Mouse (Mus musculus) heart, postnatal 0 days (tissue): Measurements from ENCODE around the gene Clec10a.

ENCODE experiments used
- CTCF ChIP-seq: IDR thresholded peaks from 2 replicates; pipeline ENCODE4 v1.5.1; 2016; ENCODE audit warnings: antibody characterized with exemption, control low read depth, low read depth
- EP300 ChIP-seq: IDR thresholded peaks from 2 replicates; pipeline ENCODE4 v1.6.1; 2016; ENCODE audit warnings: antibody characterized with exemption, low read depth

DNA sequence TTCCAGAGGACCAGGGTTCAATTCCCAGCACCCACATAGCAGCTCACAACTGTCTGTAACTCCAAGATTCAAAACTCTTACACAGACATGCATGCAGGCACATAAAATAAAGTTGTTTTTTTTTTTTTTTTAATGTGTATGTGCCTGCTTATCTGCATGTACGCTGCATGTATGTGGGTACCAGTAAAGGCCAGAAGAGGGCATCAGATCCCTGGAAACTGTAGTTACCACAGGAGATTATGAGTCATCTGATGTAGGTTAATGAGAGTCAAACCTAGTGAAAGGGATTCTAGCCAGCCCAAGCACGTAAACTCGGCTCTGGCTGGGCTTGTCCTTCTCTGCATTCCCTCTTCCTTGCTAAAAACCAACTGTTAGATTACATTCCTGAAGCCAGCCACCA is 4.9 kb upstream of the Clec10a start:
- TF ChIP-seq CTCF, result peak; percentile 16; the same call in 1 of the 2 replicates
- no peak for TF ChIP-seq EP300
